Mouse (Mus musculus): ENCODE data around the gene Acsl5.

Gene Acsl5

DNA sequence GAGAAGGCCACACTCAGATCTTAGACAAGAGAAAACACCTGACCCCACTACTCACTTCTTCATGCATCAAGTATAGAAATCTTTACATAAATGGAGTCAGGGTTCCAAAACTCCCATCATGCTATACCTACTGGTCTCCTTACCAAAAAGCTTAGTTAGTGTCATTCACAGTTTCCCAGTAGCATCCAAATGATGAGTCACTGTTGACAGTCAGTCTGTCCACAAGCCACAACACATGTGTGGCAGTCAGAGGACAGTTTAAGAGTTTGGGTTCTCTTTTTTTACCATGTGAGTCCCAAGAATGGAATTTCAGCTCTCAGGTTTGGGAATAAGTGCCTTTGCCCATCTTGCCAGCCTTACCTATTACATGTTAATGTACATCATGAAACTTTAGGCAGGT lies 37.2 kb downstream of the Acsl5 start:
- DNase-seq (ENCODE audit: low read depth): no peak

DNA sequence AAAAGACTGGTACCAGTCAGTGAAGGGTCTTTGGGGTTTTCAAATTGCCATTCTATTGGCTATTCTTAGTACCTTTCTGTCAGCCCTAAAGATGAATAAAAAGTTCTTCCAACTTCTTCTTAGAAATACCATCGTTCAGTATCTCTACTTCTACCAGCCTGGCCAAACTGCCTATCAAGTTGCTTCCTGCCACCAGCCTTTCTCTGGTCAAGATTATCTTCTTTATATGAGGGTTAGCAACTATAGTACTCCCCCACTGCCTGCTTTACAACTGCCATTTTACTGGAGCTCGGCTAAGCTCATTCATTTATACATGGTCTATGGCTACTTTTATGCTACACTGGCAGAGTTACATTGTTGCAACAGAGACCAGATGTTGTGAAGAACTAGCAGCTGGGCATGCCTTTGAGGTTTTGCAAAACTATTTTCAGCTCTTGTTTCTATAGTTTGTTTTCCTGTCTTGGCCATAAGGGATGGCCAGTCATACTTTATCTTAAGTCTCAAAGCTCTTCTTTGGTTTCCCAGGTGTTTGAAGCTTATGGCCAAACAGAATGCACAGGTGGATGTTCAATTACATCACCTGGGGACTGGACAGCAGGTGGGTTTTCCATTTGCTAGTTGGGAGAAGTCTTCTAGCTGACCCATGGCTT lies 39.0 kb downstream of the Acsl5 start:
- DNase-seq (ENCODE audit: low read depth): no peak

DNA sequence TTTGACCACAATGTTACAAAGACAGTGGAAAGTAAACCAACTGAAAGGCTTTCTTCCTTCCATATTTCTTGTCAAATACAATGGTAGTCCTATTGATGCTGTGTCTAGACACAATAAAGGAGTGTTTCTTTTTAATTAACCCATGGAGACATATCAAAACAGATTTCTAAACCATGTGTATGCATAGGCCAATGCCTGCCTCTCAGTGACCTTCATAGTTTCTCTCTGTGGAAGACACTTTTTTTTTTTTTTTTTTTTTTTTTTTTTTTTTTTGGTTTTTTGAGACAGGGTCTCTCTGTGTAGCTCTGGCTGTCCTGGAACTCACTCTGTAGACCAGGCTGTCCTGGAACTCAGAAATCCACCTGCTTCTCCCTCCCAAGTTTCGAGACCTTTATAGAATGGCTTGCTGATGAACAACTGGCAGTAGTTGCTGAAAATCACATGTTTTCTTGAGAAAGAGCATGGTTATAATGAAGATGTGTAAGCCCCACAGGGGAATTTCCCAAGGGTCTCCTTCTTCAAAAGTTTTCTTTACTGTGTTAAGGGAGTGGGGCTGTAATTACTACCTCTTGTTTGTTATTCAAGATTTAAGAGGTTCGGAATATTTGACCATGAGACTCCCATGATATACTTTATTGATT lies 40.6 kb downstream of the Acsl5 start:
- DNase-seq (ENCODE audit: low read depth): no peak

DNA sequence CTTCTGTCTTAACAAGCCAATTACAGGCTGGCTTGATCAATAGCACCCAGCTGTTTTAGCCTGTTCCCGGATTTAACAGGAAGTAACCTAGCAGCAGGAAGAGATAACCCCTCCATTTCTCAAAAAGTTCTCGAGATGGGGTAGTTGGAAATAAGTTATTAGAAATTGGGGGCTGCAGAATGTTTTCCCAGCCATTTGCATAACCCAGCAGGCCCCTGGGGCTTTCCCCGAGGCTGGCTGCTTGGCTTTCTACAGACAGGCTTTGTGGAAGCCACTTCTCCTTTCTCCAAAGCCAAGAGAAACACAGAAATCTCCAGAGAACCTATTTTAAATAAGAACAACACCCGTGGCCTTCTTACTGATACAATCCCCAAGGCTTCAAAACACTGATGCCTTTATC lies 41.4 kb downstream of the Acsl5 start:
- DNase-seq (ENCODE audit: low read depth): no peak

DNA sequence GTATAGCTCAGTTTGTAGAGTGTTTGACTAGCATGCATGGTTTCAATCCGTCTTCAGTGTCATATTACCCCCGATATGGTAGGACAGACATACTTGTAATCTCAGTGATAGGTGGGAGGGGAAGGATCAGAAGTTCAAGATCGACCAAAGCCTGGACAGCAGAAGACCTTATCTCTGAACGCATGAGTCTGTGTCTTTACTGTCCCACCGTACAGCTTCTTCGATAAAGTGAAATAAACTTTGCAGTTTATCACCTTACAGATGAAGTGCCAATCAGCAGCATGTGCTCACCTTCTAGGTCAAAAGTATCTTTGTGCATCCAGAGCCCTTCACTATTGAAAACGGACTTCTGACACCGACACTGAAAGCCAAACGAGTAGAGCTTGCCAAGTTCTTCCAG lies 43.3 kb downstream of the Acsl5 start:
- no peak for DNase-seq (ENCODE audit: low read depth)

DNA sequence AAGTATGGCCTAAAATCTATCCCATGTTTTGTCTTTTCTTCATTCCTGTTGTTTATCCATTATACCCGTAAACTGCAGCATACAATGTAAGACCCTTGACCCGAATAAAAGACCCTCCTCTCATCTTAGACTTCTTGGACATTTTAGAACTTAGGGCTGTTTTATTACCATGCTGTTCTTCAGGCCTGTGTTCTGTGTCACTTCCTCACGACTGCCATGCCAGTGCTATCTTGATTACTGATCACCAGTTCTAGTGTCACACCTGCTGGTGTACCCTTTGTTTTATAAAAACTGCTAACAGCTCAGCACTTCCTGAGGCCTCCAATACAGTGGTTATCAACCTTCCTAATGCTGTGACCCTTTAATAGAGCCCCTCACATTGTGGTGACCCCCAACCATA lies 43.8 kb downstream of the Acsl5 start:
- no peak for DNase-seq (ENCODE audit: low read depth)

DNA sequence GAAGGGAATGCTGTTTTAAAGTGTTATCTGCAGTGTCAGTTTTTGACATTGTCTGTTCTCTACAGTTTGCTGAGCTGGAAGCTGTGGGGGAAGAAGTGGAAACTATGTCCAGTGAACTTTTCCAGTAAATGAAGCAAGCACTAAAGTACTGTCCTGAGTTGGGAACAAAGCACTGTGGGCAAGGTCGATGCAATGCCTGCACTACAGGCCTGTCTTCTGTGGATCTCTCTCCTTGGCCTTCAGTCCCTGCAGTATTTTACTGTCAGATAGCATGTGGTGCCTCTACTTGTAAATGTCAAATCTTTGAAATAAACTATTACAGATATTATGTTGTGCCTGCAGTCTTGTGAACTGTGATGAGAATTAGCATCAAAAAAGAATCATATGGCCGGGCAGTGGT lies 44.6 kb downstream of the Acsl5 start:
- DNase-seq (ENCODE audit: low read depth): no peak

DNA sequence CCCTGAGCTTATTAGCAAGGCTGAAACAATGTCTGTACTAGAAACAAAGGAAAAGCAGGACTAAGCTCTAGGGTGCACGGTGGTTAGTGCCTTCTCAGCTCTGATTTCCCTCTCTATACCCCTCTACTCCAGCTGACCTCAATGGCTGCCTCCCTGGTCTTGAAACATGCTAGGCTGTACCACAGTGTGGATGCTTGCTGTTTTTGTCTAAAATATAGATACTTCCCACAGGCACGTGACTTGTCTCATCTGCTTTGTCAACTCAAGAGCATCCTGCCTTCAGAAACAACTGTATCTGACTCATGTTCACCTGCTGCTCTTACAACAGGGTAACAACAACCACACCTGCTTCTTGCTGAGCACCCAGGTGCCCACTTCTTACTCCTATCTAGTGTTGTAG lies 45.8 kb downstream of the Acsl5 start:
- no peak for DNase-seq (ENCODE audit: low read depth)

DNA sequence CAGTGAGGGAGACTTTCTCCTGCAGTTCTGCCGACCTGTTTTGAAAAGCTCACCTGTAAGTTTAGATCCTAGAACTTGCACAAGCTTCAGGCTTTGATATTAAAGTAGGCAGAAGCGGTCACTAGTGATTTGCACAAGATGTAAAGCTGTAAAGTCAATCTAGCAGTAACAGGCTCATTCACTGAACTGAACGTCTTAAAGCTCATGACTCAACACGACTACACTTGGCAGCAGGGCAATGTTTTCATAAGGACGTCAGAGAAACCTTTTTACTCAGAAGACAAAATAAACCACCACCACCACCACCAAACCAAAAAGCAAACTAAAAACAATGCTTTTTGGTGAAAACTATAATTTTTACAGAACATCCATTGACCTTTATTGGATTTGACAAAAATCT lies 46.2 kb downstream of the Acsl5 start:
- no peak for DNase-seq (ENCODE audit: low read depth)

DNA sequence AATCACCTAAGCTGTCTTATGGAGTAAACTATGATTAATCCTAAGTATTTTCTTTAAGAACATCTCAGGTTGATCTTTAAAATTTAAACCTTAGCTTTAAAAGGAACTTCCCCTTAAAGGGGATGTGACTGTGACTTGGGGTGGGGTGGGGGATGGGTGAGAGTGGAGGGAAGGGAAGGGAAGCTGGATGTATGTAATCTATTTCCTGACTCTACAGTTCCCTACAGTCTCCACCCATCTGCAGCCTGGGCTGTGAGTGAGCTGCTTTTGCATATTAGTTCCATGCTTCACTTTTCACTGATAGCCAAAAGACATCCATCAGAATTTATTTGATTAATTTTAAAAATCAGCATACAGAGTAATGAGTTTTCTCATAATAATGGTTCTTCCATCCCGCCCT lies 47.6 kb downstream of the Acsl5 start:
- no peak for DNase-seq (ENCODE audit: low read depth)

DNA sequence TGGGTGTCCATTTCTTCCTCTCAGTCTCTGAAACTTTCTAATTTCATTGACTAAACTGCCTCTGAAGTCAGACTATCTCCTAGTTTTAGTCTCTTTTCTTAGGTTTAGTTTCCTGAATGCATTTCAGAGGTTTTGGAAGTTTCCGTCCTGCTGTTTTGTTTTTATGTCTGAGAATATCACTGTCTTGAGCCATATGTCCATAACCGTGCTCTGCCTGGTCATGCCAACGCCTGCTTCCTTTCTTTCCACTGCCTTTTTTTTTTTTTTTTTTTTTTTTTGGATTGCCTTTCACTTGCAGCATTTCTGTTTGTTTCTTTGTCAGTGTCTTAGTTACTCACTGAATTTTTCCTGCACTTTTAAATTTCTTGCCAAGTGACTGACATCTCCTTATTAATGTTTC lies 48.8 kb downstream of the Acsl5 start:
- no peak for DNase-seq (ENCODE audit: low read depth)

DNA sequence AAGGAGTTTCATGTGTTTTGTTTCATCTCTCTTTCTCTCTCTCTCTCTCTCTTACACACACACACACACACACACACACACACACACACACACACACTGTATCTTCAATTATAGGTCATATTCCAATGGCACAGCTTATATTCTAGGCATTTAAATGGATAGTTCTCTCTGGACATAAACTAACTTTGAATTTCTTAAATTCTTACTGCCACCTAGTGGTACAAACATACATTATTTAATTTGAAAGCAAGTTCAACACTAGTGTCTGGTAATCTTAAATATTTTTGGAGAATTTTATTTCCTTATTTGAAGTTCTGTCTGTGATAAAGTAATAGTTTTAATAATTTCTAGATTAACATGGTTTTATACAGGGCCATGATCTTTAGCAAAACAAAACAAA lies 53.3 kb downstream of the Acsl5 start:
- peak; percentile 34 for DNase-seq (ENCODE audit: low read depth)

DNA sequence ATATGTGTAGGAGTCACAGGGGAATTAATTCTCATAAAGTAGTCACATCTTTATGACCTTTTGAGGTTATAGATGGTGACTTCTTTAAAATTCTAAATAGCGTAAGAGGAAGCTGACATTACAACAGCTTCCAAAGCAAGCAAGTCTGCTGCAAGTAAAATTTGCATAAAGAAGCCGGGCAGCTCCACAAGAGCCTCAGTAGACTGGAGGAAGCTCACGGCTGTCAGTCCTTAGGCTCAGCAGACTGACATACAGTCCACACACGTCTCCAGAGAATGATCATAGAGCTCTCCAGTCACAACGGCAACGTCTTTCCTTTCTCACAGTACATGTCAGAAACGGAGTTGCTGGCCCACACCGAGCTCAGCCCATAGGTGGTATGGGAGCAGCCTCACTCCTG lies 60.1 kb downstream of the Acsl5 start:
- DNase-seq (ENCODE audit: low read depth): no peak

DNA sequence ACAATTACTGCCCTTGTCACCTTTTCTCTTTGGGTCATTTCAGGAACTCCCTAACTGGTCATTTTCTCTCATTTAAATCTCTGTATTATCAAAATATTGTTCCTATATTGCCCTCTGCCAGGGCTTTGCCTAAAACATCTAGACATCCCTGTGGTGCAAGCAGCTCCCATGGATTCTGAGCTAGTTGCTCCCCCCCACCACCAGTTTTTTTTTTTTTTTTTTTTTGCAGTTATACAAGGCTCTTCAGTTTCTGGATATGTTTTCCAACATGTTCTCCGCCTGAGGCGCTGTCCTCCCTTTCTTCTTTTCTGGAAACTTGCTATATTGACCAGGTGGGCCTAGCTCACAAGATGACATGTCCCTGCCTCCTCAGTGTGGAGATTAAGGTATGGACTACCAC lies 61.9 kb downstream of the Acsl5 start:
- no peak for DNase-seq (ENCODE audit: low read depth)

DNA sequence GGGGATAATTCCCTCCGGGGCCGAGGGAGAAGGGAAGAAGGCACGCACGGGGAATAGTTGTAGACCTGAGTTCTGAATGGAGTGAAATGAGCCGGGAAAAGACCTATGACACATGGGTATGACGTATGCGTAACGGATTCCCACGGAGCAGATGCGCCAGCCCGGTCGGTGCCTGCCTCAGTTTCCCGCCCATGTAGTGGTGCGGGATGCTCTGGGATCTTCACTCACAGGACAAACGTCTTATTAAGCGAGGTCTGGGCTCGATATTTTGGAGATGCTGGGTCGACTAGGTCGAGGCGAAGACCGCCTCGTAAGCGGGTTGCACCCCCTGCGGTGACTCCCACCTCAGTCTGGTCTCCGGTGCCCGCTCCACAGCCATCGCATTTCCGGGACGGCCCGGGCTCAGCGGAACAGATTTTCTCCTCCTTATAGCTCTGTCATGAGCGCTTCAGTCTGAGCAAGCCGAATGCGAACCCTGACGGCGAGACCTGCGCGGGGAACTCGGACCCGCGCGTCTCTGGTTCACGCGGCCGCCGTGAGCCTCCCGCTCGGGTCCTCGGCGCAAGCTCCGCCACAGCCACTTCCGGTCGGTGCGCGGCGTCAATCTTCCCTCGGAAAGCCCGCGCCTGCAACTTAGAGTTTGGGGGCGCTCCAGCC lies 63.8 kb downstream of the Acsl5 start, which contains the start of gene Zdhhc6:
Gene Zdhhc6, minus strand, starts transcription at position 581 of the 657 bp plus-strand sequence.
- no peak for DNase-seq (ENCODE audit: low read depth)

DNA sequence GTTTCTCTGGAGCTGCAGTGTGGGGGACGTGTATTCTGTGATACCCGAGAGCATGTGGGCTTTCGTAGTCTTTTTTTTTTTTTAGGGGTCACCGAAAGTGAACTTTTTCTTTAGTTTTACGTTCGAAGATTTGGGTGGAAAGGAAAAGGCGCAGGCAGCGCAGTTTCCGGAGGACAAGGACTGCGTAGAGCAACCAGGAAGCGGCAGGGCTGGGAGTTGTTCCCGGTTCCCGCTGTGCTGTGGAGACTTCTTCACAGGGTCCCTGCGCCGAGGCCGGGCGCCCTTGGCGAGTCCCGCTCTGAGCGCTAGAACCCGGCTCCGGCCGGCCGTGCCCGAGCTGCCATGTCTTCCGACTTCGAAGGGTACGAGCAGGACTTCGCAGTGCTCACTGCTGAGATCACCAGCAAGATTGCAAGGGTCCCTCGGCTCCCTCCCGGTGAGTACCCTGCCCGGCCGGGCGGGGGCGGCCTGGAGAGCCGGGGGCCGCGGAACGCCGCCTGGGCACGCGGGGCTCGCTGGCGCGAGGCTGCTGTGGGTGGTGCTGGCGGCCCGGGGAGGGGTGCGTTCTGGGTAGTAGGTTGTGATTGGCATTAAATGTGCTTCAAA lies 64.5 kb downstream of the Acsl5 start, which contains the start of gene Vti1a:
Gene Vti1a, plus strand, starts transcription at position 187 of the 606 bp plus-strand sequence.
- peak; percentile 97 for DNase-seq (ENCODE audit: low read depth)

DNA sequence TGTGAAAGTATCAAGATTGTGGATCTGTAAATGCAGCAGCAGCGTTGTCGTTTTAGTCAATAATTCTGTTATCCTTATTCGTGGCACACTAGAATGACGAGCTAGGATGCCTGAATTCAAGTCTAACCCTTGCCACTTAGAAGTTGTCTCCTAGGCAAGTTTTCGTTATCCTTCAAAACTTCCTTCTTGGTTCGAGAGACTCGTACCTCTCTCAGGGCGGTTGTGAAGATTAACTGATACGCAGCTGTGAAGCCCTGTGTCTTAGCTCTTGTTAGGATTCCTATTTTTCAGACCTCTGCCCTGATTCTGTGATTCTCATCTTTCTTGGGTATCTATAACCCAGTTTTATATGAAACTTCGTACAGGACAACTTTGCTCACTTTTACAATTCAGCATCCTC lies 65.2 kb downstream of the Acsl5 start:
- DNase-seq (ENCODE audit: low read depth): no peak

DNA sequence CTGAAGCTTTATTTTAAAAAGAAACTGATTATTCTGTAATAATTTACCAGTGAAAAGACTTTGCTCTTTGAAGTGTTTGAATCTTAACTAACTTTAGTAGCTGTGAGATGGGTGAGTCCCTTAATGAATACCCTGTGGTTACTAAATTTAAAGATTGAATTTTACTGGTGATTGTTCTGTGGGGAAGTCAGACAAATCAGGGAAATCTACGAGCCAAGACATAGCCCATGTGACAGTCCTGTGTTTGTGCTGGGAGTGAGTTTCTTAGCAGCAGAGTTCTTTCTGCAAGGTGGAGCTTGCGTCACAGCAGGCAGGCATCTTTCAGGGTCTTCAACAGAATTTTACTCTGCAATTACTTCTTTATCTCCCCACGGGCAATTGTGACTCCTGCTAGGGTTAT lies 67.3 kb downstream of the Acsl5 start:
- no peak for DNase-seq (ENCODE audit: low read depth)

DNA sequence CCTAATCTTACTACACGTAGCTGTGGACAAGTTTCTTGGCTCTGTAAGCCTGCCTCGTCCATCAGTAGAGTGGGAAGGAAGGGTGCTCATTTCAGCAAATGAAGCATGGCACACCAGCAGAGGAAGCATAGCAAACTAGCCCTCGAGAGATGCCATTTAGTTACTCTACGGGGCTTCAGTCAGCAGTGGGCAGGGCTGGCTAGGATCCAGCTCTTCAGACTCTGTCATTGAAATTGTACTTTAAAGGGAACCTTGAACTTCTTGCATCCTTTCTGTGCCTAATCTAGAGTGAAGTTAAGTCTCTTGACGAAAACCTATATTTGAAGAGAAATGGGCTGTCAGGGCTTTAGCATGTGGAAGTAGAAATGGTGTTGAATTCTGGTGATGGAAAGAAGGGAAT lies 67.8 kb downstream of the Acsl5 start:
- no peak for DNase-seq (ENCODE audit: low read depth)

DNA sequence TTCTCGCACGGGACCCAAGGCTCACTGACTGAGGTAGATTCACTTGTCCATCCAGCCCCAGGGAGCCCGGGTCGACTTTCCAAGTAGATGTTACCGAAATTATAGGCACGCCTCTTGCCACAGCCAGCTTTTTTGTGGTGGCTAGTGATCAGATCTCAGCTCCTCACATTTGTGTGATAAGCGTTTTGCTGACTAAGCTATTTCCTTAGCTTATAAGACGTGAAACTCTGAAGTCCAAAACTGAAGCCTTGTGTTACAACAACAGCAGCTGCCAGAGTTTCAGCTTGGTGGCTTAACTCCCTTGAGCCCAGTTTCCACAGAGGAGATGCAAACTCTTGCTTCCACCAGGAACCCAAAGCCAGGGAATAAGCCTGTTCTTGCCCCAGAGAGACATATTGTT lies 70.9 kb downstream of the Acsl5 start:
- no peak for DNase-seq (ENCODE audit: low read depth)

DNA sequence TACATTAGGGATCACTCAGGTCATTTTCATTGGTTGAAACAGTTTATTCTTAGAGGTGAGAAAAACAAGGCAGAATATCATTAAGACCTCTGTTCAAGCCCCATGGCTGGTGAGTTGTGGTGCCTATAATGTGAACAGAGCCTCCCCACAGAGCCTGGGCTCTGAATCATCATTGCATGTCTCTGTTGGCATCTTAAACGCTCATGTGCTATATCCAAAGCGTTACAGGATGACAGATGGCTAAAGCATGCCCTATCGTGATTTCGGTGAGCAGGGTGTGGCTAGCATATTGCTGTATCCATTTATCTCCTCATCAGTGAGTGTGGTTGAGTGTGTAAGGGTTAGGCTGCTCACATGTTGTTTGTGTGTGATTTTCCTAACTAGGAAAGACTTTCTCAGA lies 75.8 kb downstream of the Acsl5 start:
- no peak for DNase-seq (ENCODE audit: low read depth)

DNA sequence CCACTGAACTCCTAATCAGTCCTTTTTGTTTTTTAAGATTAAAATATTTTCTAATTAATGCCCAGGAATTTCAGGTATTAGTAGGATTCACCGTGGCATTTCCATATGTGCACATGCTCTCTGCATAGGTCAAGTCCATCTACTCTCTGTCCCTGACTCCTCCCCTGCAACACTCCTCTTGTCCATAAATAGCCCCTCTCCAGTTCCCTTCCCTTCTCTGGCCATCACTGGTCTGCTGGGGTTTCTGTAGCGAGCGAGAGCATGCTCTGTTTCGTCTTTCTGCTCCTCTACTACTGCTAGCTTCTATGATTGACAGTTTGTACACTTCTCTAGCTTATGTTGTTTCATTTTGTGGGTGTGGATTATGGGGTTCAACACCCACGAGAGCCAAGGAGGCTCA lies 80.0 kb downstream of the Acsl5 start:
- no peak for DNase-seq (ENCODE audit: low read depth)

DNA sequence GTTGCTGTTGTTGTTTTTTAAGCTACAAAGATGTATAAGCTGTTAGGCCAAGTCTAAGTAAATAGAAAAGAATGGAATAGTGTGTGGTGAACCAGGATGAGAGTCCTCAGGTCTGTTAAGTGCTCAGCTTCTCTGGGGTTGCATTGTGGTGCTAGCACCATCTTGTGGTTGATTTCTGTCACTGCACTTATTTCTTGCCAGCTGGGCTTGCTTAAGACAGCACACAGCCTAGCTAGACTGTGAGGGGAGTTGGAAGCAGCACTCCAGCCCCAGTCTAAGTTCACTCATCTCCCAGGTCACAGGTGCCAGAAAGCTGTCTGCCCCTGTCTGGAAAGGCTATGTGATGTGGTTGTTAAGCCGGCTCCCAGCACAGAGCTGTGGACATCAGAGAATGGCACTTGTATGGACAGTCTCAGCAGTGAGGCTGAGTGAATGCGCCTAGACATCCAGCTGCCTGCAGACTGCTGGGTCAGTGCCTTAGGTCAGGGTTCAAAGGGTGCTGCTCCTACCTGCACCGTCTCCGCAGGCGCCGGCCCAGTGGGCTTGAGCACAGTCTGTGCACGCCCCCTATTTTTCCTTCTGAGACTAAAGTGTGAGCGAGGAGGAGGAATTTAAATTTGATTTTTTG lies 81.0 kb downstream of the Acsl5 start:
- peak; percentile 80 for DNase-seq (ENCODE audit: low read depth)

All from naive thymus-derived CD4-positive, alpha-beta T cell, adult 2 months (primary cell).